Mouse (Mus musculus) testis, adult 2 months (tissue): Measurements from ENCODE around the gene Tpgs1.

Experiments used
- CTCF ChIP-seq: fragments of 200-500 bp; IDR thresholded peaks from 2 replicates; pipeline ENCODE4 v1.5.1; 2012; ENCODE audit warnings: low read depth, mild to moderate bottlenecking, inconsistent platforms, low read length, moderate library complexity; ENCODE audit not compliant: control insufficient read depth, insufficient read depth, insufficient replicate concordance
- POLR2A ChIP-seq: fragments of 200-500 bp; IDR thresholded peaks from 2 replicates; pipeline ENCODE4 v1.6.1; 2012; ENCODE audit warnings: low read depth, mild to moderate bottlenecking, inconsistent platforms, low read length, moderate library complexity; ENCODE audit not compliant: control insufficient read depth

- TF ChIP-seq CTCF (no peak), POLR2A (no peak)
Measured at GRCm38 (mm10) chr10:79687513-79687912, 18.3 kb downstream of the Tpgs1 start.
